Mouse (Mus musculus): ENCODE measurements around the gene Tmprss5. TPM values are rescaled to one million over a fixed set of nuclear protein-coding genes. Genes with fewer than 3 reads are reported as not detected.

Gene Tmprss5
- polyA plus RNA-seq, 1 experiment from 2014 or later, result not detected

DNA sequence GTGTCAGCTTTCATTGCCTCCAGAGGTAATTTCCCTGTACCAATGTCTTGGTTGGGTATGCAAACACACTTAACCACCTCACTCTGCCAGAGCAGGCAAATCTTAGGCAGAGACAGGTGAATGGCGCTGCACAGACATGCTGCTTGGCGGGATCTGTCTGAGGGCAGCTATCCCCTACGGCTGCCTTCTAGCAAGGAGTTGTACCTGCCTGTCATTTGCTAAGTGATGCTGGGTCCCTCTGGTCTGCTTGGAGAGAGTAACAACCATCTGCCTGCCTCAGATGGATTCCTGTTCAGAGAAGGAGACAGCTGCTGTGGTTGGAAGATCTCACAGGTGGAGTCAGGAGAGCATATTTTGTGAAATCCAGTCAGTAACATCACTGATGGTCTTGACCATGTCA, 62.8 kb downstream of the Tmprss5 start:
- Histone ChIP-seq H3K36me3 (ENCODE audit: control insufficient read depth, insufficient read depth) (no peaks in the 10 kb centered on the region), H3K4me1 (ENCODE audit: control insufficient read depth, low read depth, low read length) (no peaks in the 10 kb centered on the region), H3K9ac (ENCODE audit: low read depth, low read length) (no peak overlapping the region), H3K9me3 (replicated peaks; ENCODE audit: control insufficient read depth, low read length) (no peaks in the 10 kb centered on the region), H3K4me3 (ENCODE audit: low read depth, low read length) (no peak overlapping the region), H3K27ac (ENCODE audit: low read length) (no peak overlapping the region), H3K27me3 (ENCODE audit: control insufficient read depth, insufficient read depth, low read depth, low read length) (no peaks in the 10 kb centered on the region), H3K4me2 (ENCODE audit: low read depth, low read length) (no peak overlapping the region)
- ATAC-seq (ENCODE audit: low read depth), result no peak
- WGBS (ENCODE audit: insufficient replicate concordance), result 75% methylated on average over 3 of the region's 3 CpGs

DNA sequence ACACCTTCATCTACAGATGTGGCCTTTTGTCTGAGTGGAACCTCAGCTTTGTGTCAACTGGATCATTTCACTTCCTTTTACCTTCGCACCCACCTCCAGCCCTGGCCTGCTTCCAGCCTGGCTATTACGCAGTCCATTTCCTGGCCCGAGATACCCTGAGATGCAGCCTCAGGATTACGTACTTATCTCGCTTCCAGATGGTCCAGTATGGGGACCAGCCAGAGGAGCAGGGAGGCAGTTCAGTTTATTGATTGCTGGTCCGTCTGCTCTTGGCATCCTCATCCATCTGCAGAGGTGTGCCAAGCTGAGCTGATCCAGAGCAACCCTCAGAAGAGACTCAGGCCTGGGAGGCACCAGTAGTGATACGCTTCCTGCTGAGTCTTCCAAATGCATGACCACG, 64.7 kb downstream of the Tmprss5 start:
- no peak overlapping the region for H3K27ac ChIP-seq (ENCODE audit: low read length)
- no peaks in the 10 kb centered on the region for H3K27me3 ChIP-seq (ENCODE audit: control insufficient read depth, insufficient read depth, low read depth, low read length)
- H3K4me1 ChIP-seq (ENCODE audit: control insufficient read depth, low read depth, low read length), result no peaks in the 10 kb centered on the region
- ATAC-seq (ENCODE audit: low read depth), result no peak
- 60% methylated on average over 8 of the region's 8 CpGs for WGBS (ENCODE audit: insufficient replicate concordance)
- H3K9ac ChIP-seq (ENCODE audit: low read depth, low read length), result no peak overlapping the region
- no peaks in the 10 kb centered on the region for H3K36me3 ChIP-seq (ENCODE audit: control insufficient read depth, insufficient read depth)
- H3K4me3 ChIP-seq (ENCODE audit: low read depth, low read length), result no peak overlapping the region
- no peaks in the 10 kb centered on the region for H3K9me3 ChIP-seq (replicated peaks; ENCODE audit: control insufficient read depth, low read length)
- H3K4me2 ChIP-seq (ENCODE audit: low read depth, low read length), result no peak overlapping the region

DNA sequence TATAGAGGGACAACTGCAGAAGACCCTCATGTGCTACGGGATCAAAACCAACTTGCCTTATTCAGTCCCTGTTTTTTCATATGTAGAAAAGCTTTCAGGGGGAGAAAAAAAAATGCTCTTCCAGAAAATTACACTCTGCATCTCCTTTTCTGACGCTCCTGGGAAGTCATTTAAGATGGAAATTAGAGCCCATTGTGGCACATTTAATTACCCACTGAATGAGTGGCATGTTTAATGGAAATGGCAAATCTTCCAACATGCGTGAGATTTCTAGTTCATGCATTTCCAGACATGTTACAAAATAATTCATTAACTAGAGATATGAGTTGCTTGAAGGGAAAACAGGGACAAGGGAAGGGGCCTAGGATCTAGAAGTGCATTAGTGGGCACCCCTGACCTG, 66.0 kb downstream of the Tmprss5 start:
- Histone ChIP-seq H3K4me1 (ENCODE audit: control insufficient read depth, low read depth, low read length) (no peaks in the 10 kb centered on the region), H3K27me3 (ENCODE audit: control insufficient read depth, insufficient read depth, low read depth, low read length) (no peaks in the 10 kb centered on the region), H3K9me3 (replicated peaks; ENCODE audit: control insufficient read depth, low read length) (no peaks in the 10 kb centered on the region), H3K27ac (ENCODE audit: low read length) (no peak overlapping the region), H3K36me3 (ENCODE audit: control insufficient read depth, insufficient read depth) (no peaks in the 10 kb centered on the region), H3K4me3 (ENCODE audit: low read depth, low read length) (no peak overlapping the region), H3K4me2 (ENCODE audit: low read depth, low read length) (no peak overlapping the region), H3K9ac (ENCODE audit: low read depth, low read length) (no peak overlapping the region)
- no peak for ATAC-seq (ENCODE audit: low read depth)
- 51% methylated on average over 3 of the region's 3 CpGs for WGBS (ENCODE audit: insufficient replicate concordance)

Other genes starting within 250 kb of the Tmprss5 start
- 0.75 and 1.1 TPM in 2 replicates for gene Zbtb16, start 245.0 kb upstream of the Tmprss5 start, polyA plus RNA-seq (2015; fragmentation: Nextera tagmentation; extraction: Ambion mirVana)
- gene Htr3a, start 170.2 kb upstream of the Tmprss5 start, polyA plus RNA-seq (2015; fragmentation: Nextera tagmentation; extraction: Ambion mirVana), result 0.09 TPM in 1 of 2 replicates, not detected in the other
- gene Htr3b, start 116.3 kb upstream of the Tmprss5 start, polyA plus RNA-seq (2015; fragmentation: Nextera tagmentation; extraction: Ambion mirVana), result not detected in 2 replicates
- gene Usp28, start 95.9 kb upstream of the Tmprss5 start, polyA plus RNA-seq (2015; fragmentation: Nextera tagmentation; extraction: Ambion mirVana), result 5.9 and 6.3 TPM in 2 replicates
- gene Zw10, start 25.6 kb upstream of the Tmprss5 start, polyA plus RNA-seq (2015; fragmentation: Nextera tagmentation; extraction: Ambion mirVana), result 18.7 and 19.3 TPM in 2 replicates
- gene Gm4894, start 169.3 kb downstream of the Tmprss5 start, polyA plus RNA-seq (2015; fragmentation: Nextera tagmentation; extraction: Ambion mirVana), result not detected in 2 replicates

Measured in liver, embryonic 16.5 days (tissue).